Mouse (Mus musculus) lung, embryonic 14.5 days (tissue): ENCODE data around the gene Bhlha15. TPM values are rescaled to one million over a fixed set of nuclear protein-coding genes. Genes with fewer than 3 reads are reported as not detected.

ENCODE experiments used
- ATAC-seq: fragments of 200-750 bp; cut with Nextera tagmentation; 2 replicates; pipeline ENCODE4 v1.8.0; 2017; ENCODE audit warnings: mild to moderate bottlenecking, moderate TSS enrichment, moderate library complexity; ENCODE audit not compliant: insufficient read depth
- DNase-seq: peaks from one replicate; pipeline ENCODE4 v3.0.0-alpha.2; 2015
- H3K27ac ChIP-seq: fragments of 300-500 bp; sonication (generic); 2 replicates; pipeline ENCODE4 v1.5.1; 2014; ENCODE audit warnings: low read depth, mild to moderate bottlenecking, moderate library complexity
- H3K27me3 ChIP-seq: fragments of 300-500 bp; sonication (generic); 2 replicates; pipeline ENCODE4 v1.6.1; 2014; ENCODE audit warnings: low read length, control low read depth; ENCODE audit not compliant: insufficient read depth
- H3K36me3 ChIP-seq: fragments of 300-500 bp; sonication (generic); 2 replicates; pipeline ENCODE4 v1.6.1; 2014; ENCODE audit warnings: control low read depth; ENCODE audit not compliant: insufficient read depth
- H3K4me1 ChIP-seq: fragments of 300-500 bp; sonication (generic); 2 replicates; pipeline ENCODE4 v1.6.1; 2014; ENCODE audit warnings: antibody characterized with exemption, control low read depth; ENCODE audit not compliant: insufficient read depth
- H3K4me2 ChIP-seq: fragments of 300-500 bp; sonication (generic); 2 replicates; pipeline ENCODE4 v1.6.1; 2014; ENCODE audit warnings: mild to moderate bottlenecking
- H3K4me3 ChIP-seq: fragments of 300-500 bp; sonication (generic); 2 replicates; pipeline ENCODE4 v1.5.1; 2014; ENCODE audit warnings: low read depth, low read length
- H3K9ac ChIP-seq: fragments of 300-500 bp; sonication (generic); 2 replicates; pipeline ENCODE4 v1.6.1; 2014
- H3K9me3 ChIP-seq: fragments of 300-500 bp; sonication (generic); 2 replicates; pipeline ENCODE4 v1.6.1; 2016; ENCODE audit warnings: low read depth, low read length, control low read depth
- CTCF ChIP-seq: IDR thresholded peaks from 2 replicates; pipeline ENCODE4 v1.5.1; 2016; ENCODE audit warnings: antibody characterized with exemption, low read depth
- WGBS: fragments of 180-500 bp; shearing (Covaris S2); extraction: QIAGEN DNeasy Blood & Tissue Kit; methylation state at CpG from one replicate; pipeline ENCODE4 v1.1.7; 2014; 5-methylcytosine and 5-hydroxymethylcytosine counted together
- polyA plus RNA-seq: library from polyadenylated mRNA; unstranded; fragments of >200 nt; fragmentation: Nextera tagmentation; extraction: Ambion mirVana; gene quantifications from 2 replicates; pipeline ENCODE4 v1.2.1, GENCODE M21; 2014

Gene Bhlha15
- polyA plus RNA-seq, 1 experiment from 2014 or later, result 0.18 TPM

DNA sequence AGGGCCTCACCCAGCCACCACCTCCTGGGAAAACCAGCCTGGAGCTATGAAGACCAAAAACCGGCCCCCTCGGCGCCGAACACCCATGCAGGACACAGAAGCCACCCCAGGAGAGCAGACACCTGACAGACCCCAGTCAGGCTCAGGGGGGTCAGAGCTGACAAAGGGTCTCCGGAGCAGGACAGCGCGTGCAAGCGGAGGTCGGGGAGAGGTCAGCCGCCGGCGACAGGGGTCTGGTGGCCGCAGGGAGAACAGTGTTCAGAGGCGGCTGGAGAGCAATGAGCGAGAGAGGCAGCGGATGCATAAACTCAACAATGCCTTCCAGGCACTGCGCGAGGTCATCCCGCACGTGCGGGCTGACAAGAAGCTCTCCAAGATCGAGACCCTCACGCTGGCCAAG, 940 bp downstream of the Bhlha15 start:
- H3K4me1 ChIP-seq, result no peaks in the 10 kb centered on the region
- 28% methylated on average over 23 of the region's 23 CpGs for WGBS
- no peak overlapping the region for H3K4me2 ChIP-seq
- TF ChIP-seq CTCF, result no peak
- no peaks in the 10 kb centered on the region for H3K9me3 ChIP-seq
- H3K9ac ChIP-seq, result no peak overlapping the region
- no peak overlapping the region for H3K4me3 ChIP-seq
- no peaks in the 10 kb centered on the region for H3K27me3 ChIP-seq
- H3K36me3 ChIP-seq, result no peaks in the 10 kb centered on the region; the same call in 1 of the 2 replicates
- no peak for ATAC-seq
- DNase-seq, result no peak
- H3K27ac ChIP-seq, result no peak overlapping the region

DNA sequence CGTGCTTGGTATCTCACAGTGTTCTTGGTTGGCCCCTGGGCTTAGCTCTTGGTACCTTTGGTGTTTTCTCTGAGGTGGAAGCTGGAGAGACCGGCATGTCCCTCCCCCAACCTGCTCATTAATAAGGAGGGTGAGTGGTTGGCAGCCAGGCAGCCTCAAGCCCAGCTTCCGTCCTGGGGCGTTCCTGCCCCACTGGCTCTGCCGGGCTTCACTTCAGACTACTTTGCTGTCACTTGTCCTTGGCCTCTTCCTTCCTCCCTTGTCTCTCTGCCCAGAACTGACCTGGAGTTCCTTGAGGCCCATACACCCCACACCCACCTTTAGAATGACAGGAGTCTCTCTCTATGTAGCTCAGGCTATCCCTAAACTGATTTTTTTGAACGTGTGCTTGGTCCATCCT, 2.6 kb downstream of the Bhlha15 start:
- Histone ChIP-seq H3K4me2 (no peak overlapping the region), H3K36me3 (no peaks in the 10 kb centered on the region), H3K4me3 (no peak overlapping the region), H3K9me3 (no peaks in the 10 kb centered on the region), H3K27me3 (no peaks in the 10 kb centered on the region), H3K27ac (no peak overlapping the region), H3K9ac (no peak overlapping the region), H3K4me1 (no peaks in the 10 kb centered on the region)
- TF ChIP-seq CTCF, result no peak
- DNase-seq, result no peak
- no peak for ATAC-seq
- WGBS, result 62% methylated on average over 6 of the region's 6 CpGs

DNA sequence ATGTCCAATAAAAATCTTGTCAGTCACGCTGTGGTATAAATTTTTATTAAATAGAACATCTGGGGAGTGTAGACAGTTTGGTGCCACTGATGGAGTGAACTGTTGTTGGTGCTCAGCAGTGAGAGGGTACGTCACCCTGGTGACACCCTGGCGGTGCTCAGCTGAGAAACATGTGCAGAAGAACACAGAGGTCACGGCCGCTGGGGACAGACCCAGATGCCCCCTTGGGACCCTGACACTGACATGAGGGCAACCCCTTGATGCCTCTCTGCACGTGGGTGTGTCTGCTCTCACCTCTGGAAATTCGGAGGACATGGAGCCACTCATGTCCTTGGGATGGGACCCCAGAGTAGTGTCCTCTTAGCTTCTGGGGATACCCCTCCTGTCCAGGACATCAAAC, 4.3 kb downstream of the Bhlha15 start:
- no peaks in the 10 kb centered on the region for H3K27me3 ChIP-seq
- 73% methylated on average over 7 of the region's 7 CpGs for WGBS

DNA sequence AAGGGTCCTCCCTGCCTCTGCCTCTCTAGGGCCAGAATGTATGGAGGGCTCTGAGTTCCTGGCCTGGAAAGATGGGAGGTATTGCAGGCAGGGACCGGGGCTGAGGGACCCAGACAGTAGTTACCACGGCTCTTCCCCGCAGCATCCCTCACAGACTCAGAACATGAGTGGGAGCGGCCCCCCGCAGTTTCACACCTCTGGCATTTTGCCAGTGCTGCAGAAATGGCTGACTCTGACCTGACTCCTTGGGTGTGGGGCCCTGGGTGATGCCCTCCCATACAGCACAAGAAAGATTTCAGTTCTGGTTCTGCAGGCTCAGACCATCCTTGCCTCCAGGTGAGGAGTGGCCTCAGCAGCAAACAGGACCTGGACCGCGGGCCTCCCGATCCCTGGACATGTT, 5.5 kb downstream of the Bhlha15 start:
- no peaks in the 10 kb centered on the region for H3K9me3 ChIP-seq
- no peak overlapping the region for H3K4me2 ChIP-seq
- ATAC-seq (no peak), DNase-seq (no peak)
- H3K4me1 ChIP-seq, result no peaks in the 10 kb centered on the region
- H3K27me3 ChIP-seq, result no peaks in the 10 kb centered on the region
- H3K4me3 ChIP-seq, result no peak overlapping the region
- no peak for TF ChIP-seq CTCF
- no peak overlapping the region for H3K27ac ChIP-seq
- 75% methylated on average over 8 of the region's 8 CpGs for WGBS
- peaks cover 4% of the 10 kb centered on the region; the same call in 1 of the 2 replicates for H3K36me3 ChIP-seq
- no peak overlapping the region for H3K9ac ChIP-seq

More for the DNA sequence above, 4.3 kb downstream of the Bhlha15 start:
- no peak for TF ChIP-seq CTCF
- DNase-seq (no peak), ATAC-seq (no peak)
- Histone ChIP-seq H3K27ac (no peak overlapping the region), H3K4me1 (no peaks in the 10 kb centered on the region), H3K9me3 (no peaks in the 10 kb centered on the region), H3K36me3 (no peaks in the 10 kb centered on the region), H3K9ac (no peak overlapping the region), H3K4me2 (no peak overlapping the region), H3K4me3 (no peak overlapping the region)

DNA sequence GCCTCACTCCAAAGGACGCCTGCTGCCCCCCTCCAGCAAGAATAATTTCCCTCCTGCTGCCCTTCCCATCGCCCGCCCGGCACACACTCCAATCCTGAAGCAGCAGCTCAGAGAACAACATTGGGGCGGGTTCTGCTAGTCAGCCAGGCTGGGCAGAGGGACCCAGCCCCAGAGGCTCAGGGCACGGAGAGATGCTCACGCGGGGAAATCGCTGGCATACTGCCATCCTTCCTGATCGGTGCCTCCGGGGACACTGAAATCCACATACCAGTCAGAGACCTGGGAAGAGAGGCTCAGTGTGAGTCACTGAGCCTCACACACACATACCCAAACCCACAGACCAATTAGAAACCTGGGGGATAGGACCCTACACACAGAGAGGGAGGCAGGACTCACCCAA, 10.5 kb downstream of the Bhlha15 start:
- Histone ChIP-seq H3K27me3 (no peaks in the 10 kb centered on the region), H3K36me3 (peaks cover 31% of the 10 kb centered on the region), H3K4me3 (no peak overlapping the region), H3K4me1 (no peaks in the 10 kb centered on the region), H3K4me2 (no peak overlapping the region), H3K27ac (no peak overlapping the region), H3K9ac (no peak overlapping the region), H3K9me3 (no peaks in the 10 kb centered on the region)
- TF ChIP-seq CTCF, result no peak
- ATAC-seq (no peak), DNase-seq (no peak)
- WGBS, result 71% methylated on average over 11 of the region's 11 CpGs

DNA sequence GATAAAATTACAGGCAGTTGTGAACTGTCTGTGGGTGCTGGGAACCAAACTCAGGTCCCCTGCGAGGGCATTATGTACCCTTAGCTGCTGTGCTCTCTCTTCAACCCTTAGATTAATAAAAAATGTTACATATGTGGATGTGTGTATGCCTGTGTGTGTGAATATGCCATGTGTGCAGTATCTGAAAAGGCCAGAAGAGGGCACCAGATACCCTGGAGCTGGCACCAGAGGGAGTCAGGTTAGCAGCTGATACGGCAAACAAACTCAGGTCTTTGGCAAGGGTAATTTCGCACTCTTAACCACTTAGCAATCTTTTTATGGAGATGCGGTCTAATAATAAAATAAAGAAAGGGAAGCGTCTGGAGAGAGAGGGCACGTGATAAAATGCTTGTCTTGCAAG, 12.3 kb downstream of the Bhlha15 start:
- ATAC-seq (no peak), DNase-seq (no peak)
- Histone ChIP-seq H3K27me3 (no peaks in the 10 kb centered on the region), H3K4me2 (no peak overlapping the region), H3K4me3 (no peak overlapping the region), H3K9me3 (no peaks in the 10 kb centered on the region), H3K9ac (no peak overlapping the region), H3K4me1 (no peaks in the 10 kb centered on the region), H3K36me3 (peaks cover 35% of the 10 kb centered on the region), H3K27ac (no peak overlapping the region)
- TF ChIP-seq CTCF, result peak; percentile 36; the same call in 1 of the 2 replicates
- 93% methylated on average over 6 of the region's 6 CpGs for WGBS

DNA sequence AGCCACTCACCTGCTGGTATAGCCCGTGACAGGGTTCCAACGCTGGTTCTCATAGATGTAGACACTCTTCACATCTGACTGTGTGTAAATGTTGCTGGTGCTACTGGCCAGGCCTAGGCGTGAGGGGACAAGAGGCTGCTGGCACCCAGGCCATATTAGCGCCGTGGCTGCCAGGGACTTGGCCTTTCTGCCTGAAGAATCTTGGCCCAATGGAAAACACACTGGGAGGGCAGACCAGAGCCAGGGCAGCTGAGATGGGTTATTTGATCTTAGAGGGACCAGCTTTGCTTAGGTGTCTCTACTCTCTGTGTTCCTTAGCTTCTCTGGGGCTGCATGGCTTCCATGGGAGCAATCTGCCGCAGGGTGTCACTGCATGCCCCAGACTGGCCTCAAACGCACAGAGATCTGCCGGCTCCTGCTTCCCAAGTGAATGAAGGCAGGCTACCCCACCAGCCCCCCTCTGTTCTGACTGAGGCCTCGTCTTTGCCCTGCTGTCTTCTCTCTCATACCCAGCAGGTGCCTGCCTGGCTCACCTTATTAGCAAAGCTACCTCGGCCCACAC, 13.4 kb downstream of the Bhlha15 start:
- no peaks in the 10 kb centered on the region for H3K9me3 ChIP-seq
- no peak overlapping the region for H3K4me3 ChIP-seq
- no peak overlapping the region for H3K9ac ChIP-seq
- TF ChIP-seq CTCF, result no peak
- no peak overlapping the region for H3K27ac ChIP-seq
- H3K4me2 ChIP-seq, result no peak overlapping the region
- H3K4me1 ChIP-seq, result no peaks in the 10 kb centered on the region
- WGBS, result 88% methylated on average over 10 of the region's 10 CpGs
- DNase-seq (no peak), ATAC-seq (no peak)
- H3K36me3 ChIP-seq, result peaks cover 40% of the 10 kb centered on the region
- no peaks in the 10 kb centered on the region for H3K27me3 ChIP-seq

DNA sequence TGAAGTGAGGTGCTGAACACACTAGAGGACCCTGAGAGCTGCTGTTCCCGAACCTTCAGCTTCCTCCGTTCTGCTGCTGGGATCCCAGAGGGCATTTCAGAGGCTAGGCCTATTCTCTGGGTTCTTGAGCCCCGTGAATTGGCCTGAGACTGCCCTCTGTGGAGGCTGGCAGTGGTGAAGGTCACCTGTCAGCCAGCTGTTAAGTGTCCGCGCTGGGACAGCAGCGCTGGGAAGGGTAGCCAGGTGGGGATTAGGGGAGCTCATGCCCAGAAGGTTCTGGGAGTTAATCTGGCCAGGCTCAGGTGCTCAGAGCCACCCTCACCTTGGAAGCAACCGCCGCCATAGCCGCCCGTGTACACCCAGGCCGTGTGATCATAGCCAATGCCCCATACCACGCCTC, 14.2 kb downstream of the Bhlha15 start:
- Histone ChIP-seq H3K27ac (no peak overlapping the region), H3K36me3 (peaks cover 43% of the 10 kb centered on the region), H3K9ac (no peak overlapping the region), H3K9me3 (no peaks in the 10 kb centered on the region), H3K4me2 (no peak overlapping the region), H3K4me1 (no peaks in the 10 kb centered on the region), H3K4me3 (no peak overlapping the region), H3K27me3 (no peaks in the 10 kb centered on the region)
- no peak for TF ChIP-seq CTCF
- ATAC-seq (no peak), DNase-seq (no peak)
- WGBS, result 84% methylated on average over 12 of the region's 12 CpGs
